Mouse (Mus musculus) lung, adult 10 weeks (tissue): ENCODE data around the gene H2afz. TPM values are rescaled to one million over a fixed set of nuclear protein-coding genes. Genes with fewer than 3 reads are reported as not detected.

Source experiments
- polyA plus RNA-seq: library from polyadenylated mRNA; stranded (reverse); fragments of 350-450 nt; fragmentation: Illumina TruSeq; extraction: RNeasy Lipid Tissue Mini Kit (QIAGEN cat#74804); gene quantifications from one replicate; pipeline ENCODE4 v1.2.3, GENCODE M21; 2014; ENCODE audit warnings: low read depth, low replicate concordance; ENCODE audit not compliant: insufficient read depth

The H2afz gene
- polyA plus RNA-seq = 257 TPM

DNA sequence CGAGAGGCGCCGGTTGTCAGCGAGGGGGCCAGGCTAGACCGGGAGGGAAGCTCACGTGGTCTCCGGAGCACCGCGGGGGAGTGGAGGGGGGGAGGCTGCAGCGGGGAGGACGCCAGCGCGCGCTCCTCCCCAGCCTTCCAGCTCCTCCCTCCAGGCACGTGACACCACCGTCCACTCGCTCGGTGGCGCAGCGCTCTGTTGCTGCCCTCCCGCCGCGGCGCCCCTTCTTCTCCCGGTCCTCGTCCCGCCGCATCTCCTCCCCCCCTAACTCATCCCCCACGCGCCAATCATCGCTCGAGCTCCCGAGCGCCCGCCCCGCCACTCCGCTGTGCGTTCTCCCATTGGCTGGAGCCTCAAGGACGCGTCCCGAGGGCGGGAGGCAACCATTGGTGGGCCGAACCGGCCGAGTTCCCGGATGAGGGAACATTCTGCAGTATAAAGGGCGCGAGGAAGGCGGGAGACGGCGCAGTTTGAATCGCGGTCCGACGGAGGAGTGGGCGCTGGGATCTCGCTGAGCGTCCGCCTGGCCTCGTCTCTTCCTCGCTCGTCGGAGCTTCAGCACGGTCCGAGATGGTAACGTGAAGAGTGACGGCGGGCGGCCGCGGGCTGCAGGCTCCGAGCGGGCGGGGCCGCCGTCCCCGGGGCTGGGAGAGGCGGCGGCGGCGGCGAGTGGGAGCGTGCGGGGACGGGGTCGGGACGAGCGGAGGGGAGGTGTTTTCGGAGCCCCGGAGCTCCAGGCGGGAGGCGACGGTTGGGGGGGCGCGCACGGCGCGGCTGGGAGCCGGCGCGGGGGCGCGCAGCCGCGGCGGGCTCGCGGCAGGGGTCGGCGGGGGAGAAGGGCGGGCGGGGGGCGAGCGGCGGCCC lies at the start of gene H2afz:
Gene H2afz, plus strand, starts transcription at position 364 of the 864 bp plus-strand sequence.

DNA sequence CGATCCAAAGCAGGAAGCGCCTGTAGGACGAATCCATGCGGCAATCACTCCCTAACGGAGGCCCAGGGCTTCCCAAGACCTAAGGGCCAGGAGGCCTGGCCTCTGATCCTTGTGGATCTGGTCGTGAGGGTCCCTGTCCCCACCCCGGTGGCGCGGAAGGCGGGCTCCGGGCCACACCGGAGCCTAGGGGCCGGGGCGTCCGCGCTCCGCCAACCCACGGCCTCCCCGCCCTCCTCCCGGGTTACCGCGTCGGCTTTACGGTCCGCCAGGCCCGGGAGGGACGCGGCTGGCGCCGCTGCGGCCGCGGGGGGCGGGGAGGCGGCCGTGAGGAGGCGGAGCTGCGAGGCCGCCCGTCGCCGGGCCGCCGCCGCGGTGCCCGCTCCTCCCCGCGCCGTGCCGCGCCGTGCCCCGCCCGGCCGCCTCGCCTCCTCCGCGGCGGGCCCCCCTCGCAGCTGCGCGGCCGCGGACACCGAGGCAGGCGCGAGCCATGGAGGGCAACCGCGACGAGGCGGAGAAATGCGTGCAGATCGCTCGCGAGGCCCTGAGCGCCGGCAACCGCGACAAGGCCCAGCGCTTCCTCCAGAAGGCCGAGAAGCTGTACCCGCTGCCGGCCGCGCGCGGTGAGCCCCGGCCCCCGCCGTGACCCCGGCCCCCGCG lies 3.3 kb downstream of the H2afz start, which contains the start of gene Dnajb14:
Gene Dnajb14, plus strand, starts transcription at position 239 of the 657 bp plus-strand sequence.

Other genes starting within 250 kb of the H2afz start
- 1.4 TPM for gene Ddit4l, start 242.9 kb upstream of the H2afz start, polyA plus RNA-seq
- gene Gm21962, start 193.0 kb upstream of the H2afz start, polyA plus RNA-seq = not detected
- gene Dnajb14, start 3.2 kb downstream of the H2afz start, polyA plus RNA-seq = 4.3 TPM
- 73.6 TPM for gene Lamtor3, start 54.0 kb downstream of the H2afz start, polyA plus RNA-seq
- 7.6 TPM for gene Dapp1, start 117.1 kb downstream of the H2afz start, polyA plus RNA-seq
- 0.15 TPM for gene 1110002E22Rik, start 200.6 kb downstream of the H2afz start, polyA plus RNA-seq
- not detected for gene Gm5105, start 202.9 kb downstream of the H2afz start, polyA plus RNA-seq